8 mouse cellular contexts compared by ENCODE assay signal in the genomic region with DNA sequence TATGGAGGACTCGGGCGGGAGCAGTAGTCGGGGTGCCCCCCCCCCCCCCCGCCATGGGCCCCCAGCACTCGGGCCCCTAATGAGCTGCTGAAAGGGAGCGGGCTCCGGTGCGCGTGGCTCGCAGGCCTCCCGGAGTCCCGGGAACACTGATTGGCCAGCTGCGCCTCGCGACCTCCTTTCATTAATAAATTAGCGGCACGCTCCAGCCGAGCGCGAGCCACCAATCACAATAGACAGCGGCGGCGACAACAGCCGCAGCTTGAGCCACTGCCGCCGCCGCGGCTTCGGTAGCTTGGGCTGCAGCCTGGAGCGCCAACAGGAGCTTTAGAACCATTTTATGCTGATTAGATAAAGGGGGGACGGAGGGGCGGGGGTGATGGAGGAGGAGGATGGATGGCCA. TPM values are rescaled to one million over a fixed set of nuclear protein-coding genes. Genes with fewer than 3 reads are reported as not detected.
A peak's percentile ranks its signal among the peaks of the same experiment; 100 is the strongest.
DNase-seq lines count a peak whose midpoint lies in the region; ATAC-seq and TF ChIP-seq lines count a peak whose summit lies in the region.

No protein-coding gene starts in this region.

- no peak for TF ChIP-seq POLR2A in brain, embryonic 14.5 days (IDR thresholded peaks at IDR 0.05; ENCODE audit: borderline replicate concordance, extremely low read depth, insufficient read depth, insufficient read length, poor library complexity, severe bottlenecking)

- H3K27me3 ChIP-seq in heart, embryonic 14.5 days (ENCODE audit: control insufficient read depth, insufficient read depth, low read length) = peaks cover 94% of the 10 kb centered on the region
- H3K27me3 ChIP-seq in midbrain, embryonic 16.5 days (ENCODE audit: control insufficient read depth, insufficient read depth, low read depth, low read length) = peaks cover 30% of the 10 kb centered on the region

- ATAC-seq in heart, embryonic 14.5 days (ENCODE audit: insufficient number of reproducible peaks, insufficient read depth, low FRiP score, low read depth) = no peak
- ATAC-seq in midbrain, embryonic 16.5 days = peak; percentile 70

- no peak for TF ChIP-seq CTCF in brain, embryonic 14.5 days (IDR thresholded peaks at IDR 0.05; ENCODE audit: borderline replicate concordance, extremely low read depth, insufficient read depth, insufficient read length)

- under 1% methylated on average over 30 of the region's 32 CpGs for WGBS in heart, embryonic 14.5 days
- under 1% methylated on average over 31 of the region's 32 CpGs for WGBS in midbrain, embryonic 16.5 days

- peak; percentile 34 for DNase-seq in kidney, adult 18-20 months
- DNase-seq in kidney, adult 11 months = no peak
- DNase-seq in brain, embryonic 14.5 days (ENCODE audit: low read depth) = peak; percentile 97
- DNase-seq in kidney, postnatal 36 days = peak; percentile 23 to 50
- no peak for DNase-seq in testis, postnatal 14 days (ENCODE audit: low spot score)
- no peak for DNase-seq in left cerebral cortex, adult 8-10 months (ENCODE audit: low spot score in 2 of 2)

- H3K27ac ChIP-seq in heart, embryonic 14.5 days (replicated peaks in 1 of 2; ENCODE audit: control insufficient read depth in 1 of 2, insufficient read depth in 1 of 2, low read depth in 2 of 2, low read length in 2 of 2) = no peak overlapping the region
- H3K27ac ChIP-seq in midbrain, embryonic 16.5 days (ENCODE audit: low read length) = peak overlapping the region; percentile 69; the same call in 1 of the 2 replicates

- H3K4me2 ChIP-seq in heart, embryonic 14.5 days (ENCODE audit: low read length) = peak overlapping the region; percentile 95
- H3K4me2 ChIP-seq in midbrain, embryonic 16.5 days (ENCODE audit: low read length) = peak overlapping the region; percentile 91

- no peaks in the 10 kb centered on the region for H3K9me3 ChIP-seq in heart, embryonic 14.5 days (ENCODE audit: control insufficient read depth, low read length)
- H3K9me3 ChIP-seq in midbrain, embryonic 16.5 days (replicated peaks; ENCODE audit: control insufficient read depth, low read length, poor library complexity, severe bottlenecking) = no peaks in the 10 kb centered on the region

- H3K4me3 ChIP-seq in heart, embryonic 14.5 days (ENCODE audit: control insufficient read depth in 1 of 2, insufficient read depth in 1 of 2, low read depth in 1 of 2, low read length in 2 of 2) = peak overlapping the region; percentile 27 to 50
- peak overlapping the region; percentile 46 for H3K4me3 ChIP-seq in midbrain, embryonic 16.5 days (ENCODE audit: low read depth, low read length)

- H3K4me1 ChIP-seq in heart, embryonic 14.5 days (ENCODE audit: control insufficient read depth in 2 of 2, insufficient read depth in 2 of 2, low read length in 2 of 2) = peaks cover 2 to 28% of the 10 kb centered on the region in 2 experiments; a peak in 3 of 4 replicates
- H3K4me1 ChIP-seq in midbrain, embryonic 16.5 days (ENCODE audit: control insufficient read depth, insufficient read depth, low read length) = peaks cover 23% of the 10 kb centered on the region

- no peak overlapping the region; the same call in 1 of the 2 replicates for H3K9ac ChIP-seq in heart, embryonic 14.5 days (ENCODE audit: low read length)
- peak overlapping the region; percentile 60 for H3K9ac ChIP-seq in midbrain, embryonic 16.5 days (ENCODE audit: low read depth, low read length)

- H3K36me3 ChIP-seq in heart, embryonic 14.5 days (ENCODE audit: control insufficient read depth, insufficient read depth, low read length) = no peaks in the 10 kb centered on the region
- H3K36me3 ChIP-seq in midbrain, embryonic 16.5 days (ENCODE audit: control insufficient read depth, insufficient read depth, low read length) = no peaks in the 10 kb centered on the region

RNA-seq across cellular contexts. Expression of gene Neurog2, which starts 0.4 kb away (rescaled TPM):
- polyA plus RNA-seq in brain, embryonic 14.5 days (2012; rRNA removed) = 46.1 and 99.1 TPM in 2 replicates
- polyA plus RNA-seq in heart, embryonic 14.5 days (2014; fragmentation: Nextera tagmentation; extraction: Ambion mirVana) = not detected in 2 replicates
- 5.2 and 16.9 TPM in 2 replicates for polyA plus RNA-seq in midbrain, embryonic 16.5 days (2015; fragmentation: Nextera tagmentation; extraction: Ambion mirVana)
- total RNA-seq in left cerebral cortex, adult 8-10 months (2022) = under 1 TPM in 3 of 4 experiments, not detected in 1; 0.25 to 0.33 (median 0.32) TPM

Comparison
In these comparisons a context has a peak if more than half of its experiments do, and no peak if none do; other contexts are left out.
1. DNase-seq: peak in kidney, adult 18-20 months (single experiment), brain, embryonic 14.5 days (single experiment) and kidney, postnatal 36 days (2 of 2); none in kidney, adult 11 months (single experiment), testis, postnatal 14 days (single experiment) and left cerebral cortex, adult 8-10 months (0 of 2).